Mouse (Mus musculus) lung, embryonic 16.5 days (tissue): ENCODE results near the gene BC107364. TPM values are rescaled to one million over a fixed set of nuclear protein-coding genes. Genes with fewer than 3 reads are reported as not detected.
A peak's percentile ranks its signal among the peaks of the same experiment; 100 is the strongest.
"Not testable (repeated sequence)": the region's sequence is repeated elsewhere in the genome, so short reads cannot be mapped to it uniquely, and the experiment has no call there.

Experiments used
- ATAC-seq: fragments of 200-750 bp; cut with Nextera tagmentation; 2 replicates; pipeline ENCODE4 v1.8.0; 2017; ENCODE audit warnings: low read depth, mild to moderate bottlenecking, moderate library complexity
- H3K27ac ChIP-seq: fragments of 300-500 bp; sonication (generic); 2 replicates; pipeline ENCODE4 v1.5.1; 2014; ENCODE audit warnings: mild to moderate bottlenecking, control low read depth, low read length
- H3K27me3 ChIP-seq: fragments of 300-500 bp; sonication (generic); 2 replicates; pipeline ENCODE4 v1.6.1; 2014; ENCODE audit warnings: low read depth, low read length, mixed read lengths; ENCODE audit not compliant: control insufficient read depth, insufficient read depth
- H3K36me3 ChIP-seq: fragments of 300-500 bp; sonication (generic); 2 replicates; pipeline ENCODE4 v1.6.1; 2014; ENCODE audit warnings: low read length; ENCODE audit not compliant: control insufficient read depth, insufficient read depth
- H3K4me1 ChIP-seq: fragments of 300-500 bp; sonication (generic); replicated peaks from 2 replicates; pipeline ENCODE4 v1.6.1; 2014; ENCODE audit warnings: low read length, mixed read lengths; ENCODE audit not compliant: control insufficient read depth, insufficient read depth
- H3K4me2 ChIP-seq: fragments of 300-500 bp; sonication (generic); 2 replicates; pipeline ENCODE4 v1.6.1; 2014; ENCODE audit warnings: low read depth, low read length, control low read depth
- H3K4me3 ChIP-seq: fragments of 300-500 bp; sonication (generic); 2 replicates; pipeline ENCODE4 v1.5.1; 2014; ENCODE audit warnings: mild to moderate bottlenecking, low read length, control low read depth
- H3K9ac ChIP-seq: fragments of 300-500 bp; sonication (generic); 2 replicates; pipeline ENCODE4 v1.6.1; 2014; ENCODE audit warnings: low read length, control low read depth
- H3K9me3 ChIP-seq: fragments of 300-500 bp; sonication (generic); 2 replicates; pipeline ENCODE4 v1.6.1; 2016; ENCODE audit warnings: low read length; ENCODE audit not compliant: control insufficient read depth
- WGBS: fragments of 180-500 bp; shearing (Covaris S2); extraction: QIAGEN DNeasy Blood & Tissue Kit; methylation state at CpG from one replicate; pipeline ENCODE4 v1.1.7; 2014; 5-methylcytosine and 5-hydroxymethylcytosine counted together
- polyA plus RNA-seq: library from polyadenylated mRNA; unstranded; fragments of >200 nt; fragmentation: Nextera tagmentation; extraction: Ambion mirVana; gene quantifications from 2 replicates; pipeline ENCODE4 v1.2.1, GENCODE M21; 2015

The BC107364 gene
- polyA plus RNA-seq, 1 experiment from 2014 or later, result 0.30 TPM

GRCm38 (mm10) chr3:96496216-96496615 is 44.1 kb upstream of the BC107364 start:
- Histone ChIP-seq H3K4me3 (no peak overlapping the region), H3K9me3 (no peaks in the 10 kb centered on the region), H3K36me3 (no peaks in the 10 kb centered on the region), H3K9ac (no peak overlapping the region), H3K27me3 (no peaks in the 10 kb centered on the region), H3K4me2 (no peak overlapping the region), H3K4me1 (peaks cover 5% of the 10 kb centered on the region; the same call in 1 of the 2 replicates), H3K27ac (no peak overlapping the region)
- no peak for ATAC-seq
- 70% methylated on average over 7 of the region's 7 CpGs for WGBS

DNA sequence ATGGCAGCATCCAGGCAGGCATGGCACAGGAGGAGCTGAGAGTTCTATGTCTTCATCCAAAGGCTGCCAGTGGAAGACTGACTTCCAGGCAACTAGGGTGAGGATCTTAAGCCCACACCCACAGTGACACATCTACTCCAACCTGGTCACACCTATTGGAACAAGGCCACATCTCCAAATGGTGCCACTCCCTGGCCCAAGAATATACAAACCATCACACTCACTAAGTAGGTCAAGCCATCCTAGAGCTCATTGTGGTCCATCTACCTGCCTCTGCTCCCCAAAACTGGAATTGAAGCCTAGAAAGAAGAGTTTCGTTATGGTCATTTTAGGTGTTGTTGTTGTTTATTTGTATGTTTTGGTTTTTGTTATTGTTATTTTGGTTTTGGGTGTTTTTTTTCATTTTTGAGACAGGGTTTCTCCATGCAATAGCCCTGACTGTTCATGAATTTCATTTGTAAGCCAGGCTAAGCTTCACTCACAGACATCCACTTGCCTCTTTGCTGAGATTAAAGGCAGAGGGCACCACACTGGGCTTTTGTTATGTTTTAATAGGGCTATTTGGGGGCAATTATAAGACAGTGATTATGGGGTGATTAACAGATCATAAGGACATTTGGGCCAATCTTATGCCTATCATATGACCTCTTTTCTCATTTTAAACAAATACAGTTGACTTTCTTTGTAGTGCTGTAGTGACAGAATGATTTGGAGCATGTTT is 43.5 kb upstream of the BC107364 start:
- Histone ChIP-seq H3K4me3 (no peak overlapping the region), H3K9me3 (no peaks in the 10 kb centered on the region), H3K4me2 (no peak overlapping the region), H3K36me3 (no peaks in the 10 kb centered on the region), H3K27ac (no peak overlapping the region), H3K9ac (no peak overlapping the region), H3K4me1 (peaks cover 5% of the 10 kb centered on the region; the same call in 1 of the 2 replicates), H3K27me3 (no peaks in the 10 kb centered on the region)
- 97% methylated on average over 1 of the region's 1 CpGs for WGBS
- no peak for ATAC-seq

DNA sequence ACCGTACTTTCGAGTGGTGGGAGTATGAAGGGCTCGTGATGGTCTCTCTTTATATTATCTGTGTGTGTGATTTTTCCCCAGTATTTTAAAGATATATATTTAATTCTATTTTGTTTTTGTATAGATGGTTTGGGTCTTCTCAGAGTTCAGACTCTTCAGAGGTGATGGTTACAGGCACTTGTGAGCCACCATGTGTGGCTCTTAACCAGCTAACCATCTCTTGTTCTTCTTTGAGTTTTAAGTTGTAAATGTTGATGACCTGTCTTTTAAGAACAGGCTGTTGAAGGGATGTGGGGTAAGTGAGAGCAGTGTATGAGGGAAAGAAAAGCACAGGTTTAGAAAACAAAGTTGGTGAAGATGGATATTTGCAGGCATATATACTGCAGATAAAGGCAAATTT is 42.8 kb upstream of the BC107364 start:
- Histone ChIP-seq H3K36me3 (no peaks in the 10 kb centered on the region), H3K27me3 (no peaks in the 10 kb centered on the region), H3K4me2 (no peak overlapping the region), H3K4me3 (no peak overlapping the region), H3K9ac (no peak overlapping the region), H3K27ac (no peak overlapping the region), H3K9me3 (no peaks in the 10 kb centered on the region), H3K4me1 (peaks cover 5% of the 10 kb centered on the region; the same call in 1 of the 2 replicates)
- 93% methylated on average over 3 of the region's 3 CpGs for WGBS
- ATAC-seq, result no peak

GRCm38 (mm10) chr3:96494456-96494855 is 42.4 kb upstream of the BC107364 start:
- not testable (repeated sequence) for H3K27me3 ChIP-seq, H3K4me3 ChIP-seq, H3K9me3 ChIP-seq, H3K4me1 ChIP-seq, H3K27ac ChIP-seq, H3K36me3 ChIP-seq, H3K9ac ChIP-seq, H3K4me2 ChIP-seq, ATAC-seq
- 97% methylated on average over 5 of the region's 11 CpGs for WGBS

DNA sequence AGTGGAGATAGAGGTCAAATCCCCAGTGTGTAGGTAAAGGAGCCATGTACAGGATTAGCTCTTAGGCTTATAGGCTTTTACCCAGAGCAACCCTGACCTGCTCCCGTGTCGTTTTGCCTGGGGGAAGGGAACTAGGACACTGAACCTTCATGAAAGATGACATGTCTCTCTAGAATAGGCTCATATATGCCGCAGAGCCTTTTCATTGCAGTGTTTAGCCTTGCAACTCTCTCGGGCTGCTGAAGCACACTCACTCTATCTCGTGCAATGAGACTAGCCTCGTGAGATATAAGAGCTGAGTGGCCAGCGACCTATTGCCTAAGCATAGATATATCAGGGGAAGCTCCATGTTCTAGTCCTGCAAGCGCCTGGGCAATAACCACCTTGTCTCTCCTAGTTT is 37.5 kb upstream of the BC107364 start:
- H3K4me3 ChIP-seq, H3K4me2 ChIP-seq, H3K36me3 ChIP-seq, H3K9ac ChIP-seq, ATAC-seq, H3K27me3 ChIP-seq, H3K4me1 ChIP-seq, H3K9me3 ChIP-seq: not testable (repeated sequence)
- 50% methylated on average over 5 of the region's 8 CpGs for WGBS
- H3K27ac ChIP-seq, result peak overlapping the region; percentile 69

DNA sequence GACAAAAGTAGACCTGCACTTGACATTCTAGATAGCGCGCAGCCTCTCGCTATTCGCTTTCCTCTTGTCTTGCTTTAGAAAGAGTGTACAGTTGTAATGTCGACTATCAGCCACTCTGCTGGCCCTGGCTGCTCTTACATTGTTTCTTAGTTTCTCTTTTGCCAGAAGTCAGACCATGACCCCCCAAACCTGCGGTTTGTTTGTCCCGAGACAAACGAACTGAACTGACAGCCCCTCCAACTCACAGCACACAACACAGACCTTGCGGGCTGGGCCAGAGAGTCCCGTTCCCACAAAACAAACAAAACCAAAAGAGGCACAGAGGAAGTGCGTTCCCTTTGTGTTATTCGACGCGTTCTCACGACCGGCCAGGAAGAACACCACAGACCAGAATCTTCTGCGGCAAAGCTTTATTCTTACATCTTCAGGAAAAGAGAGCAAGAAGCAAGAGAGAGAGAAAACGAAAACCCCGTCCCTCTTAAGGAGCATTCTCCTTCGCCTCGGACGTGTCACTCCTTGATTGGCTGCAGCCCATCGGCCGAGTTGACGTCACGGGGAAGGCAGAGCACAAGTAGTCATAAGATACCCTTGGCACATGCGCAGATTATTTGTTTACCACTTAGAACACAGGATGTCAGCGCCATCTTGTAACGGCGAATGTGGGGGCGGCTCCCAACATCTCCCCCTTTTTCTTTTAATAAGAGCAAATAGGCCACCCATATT is 37.0 kb upstream of the BC107364 start:
- H3K4me1 ChIP-seq, H3K36me3 ChIP-seq, H3K4me3 ChIP-seq, H3K4me2 ChIP-seq, H3K9ac ChIP-seq, H3K9me3 ChIP-seq, H3K27me3 ChIP-seq: not testable (repeated sequence)
- WGBS, result 0% methylated on average over 8 of the region's 31 CpGs
- ATAC-seq, result peak; percentile 70
- H3K27ac ChIP-seq, result 0 out of 2 replicates have a peak overlapping the region, but pooled peaks have one; percentile 69

DNA sequence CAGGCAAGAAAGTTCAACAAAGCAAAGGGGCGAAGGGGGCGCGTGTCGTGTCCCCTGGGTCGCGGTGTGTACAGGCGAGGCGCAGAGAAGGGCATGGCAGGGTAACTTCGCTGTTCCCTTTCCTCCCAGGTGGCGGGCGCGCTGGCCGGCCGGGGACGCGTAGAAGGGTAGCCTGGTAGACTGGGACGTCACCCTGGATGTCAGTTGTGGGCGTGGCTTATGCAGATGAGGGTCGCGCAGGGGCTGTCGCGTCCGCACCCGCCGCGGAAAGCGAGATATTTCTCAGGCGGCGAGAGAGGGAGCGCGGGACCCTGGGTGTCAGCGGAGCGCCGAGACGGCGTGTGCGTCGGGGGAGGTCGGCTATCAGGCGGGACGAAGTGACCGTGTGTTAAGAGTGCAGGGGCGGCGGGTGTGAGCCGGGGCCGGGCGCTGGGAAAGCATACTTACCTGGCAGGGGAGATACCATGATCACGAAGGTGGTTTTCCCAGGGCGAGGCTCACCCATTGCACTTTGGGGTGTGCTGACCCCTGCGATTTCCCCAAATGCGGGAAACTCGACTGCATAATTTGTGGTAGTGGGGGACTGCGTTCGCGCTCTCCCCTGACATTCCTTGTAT is 36.3 kb upstream of the BC107364 start:
- WGBS, result no CpG with 5 or more reads among the region's 55 CpGs
- peak; percentile 85 for ATAC-seq
- H3K4me2 ChIP-seq, result peak overlapping the region; percentile 56
- not testable (repeated sequence) for H3K27me3 ChIP-seq, H3K4me1 ChIP-seq, H3K9me3 ChIP-seq, H3K36me3 ChIP-seq
- H3K9ac ChIP-seq, result peak overlapping the region; percentile 46
- peak overlapping the region; percentile 89 for H3K27ac ChIP-seq
- peak overlapping the region; percentile 37 for H3K4me3 ChIP-seq

DNA sequence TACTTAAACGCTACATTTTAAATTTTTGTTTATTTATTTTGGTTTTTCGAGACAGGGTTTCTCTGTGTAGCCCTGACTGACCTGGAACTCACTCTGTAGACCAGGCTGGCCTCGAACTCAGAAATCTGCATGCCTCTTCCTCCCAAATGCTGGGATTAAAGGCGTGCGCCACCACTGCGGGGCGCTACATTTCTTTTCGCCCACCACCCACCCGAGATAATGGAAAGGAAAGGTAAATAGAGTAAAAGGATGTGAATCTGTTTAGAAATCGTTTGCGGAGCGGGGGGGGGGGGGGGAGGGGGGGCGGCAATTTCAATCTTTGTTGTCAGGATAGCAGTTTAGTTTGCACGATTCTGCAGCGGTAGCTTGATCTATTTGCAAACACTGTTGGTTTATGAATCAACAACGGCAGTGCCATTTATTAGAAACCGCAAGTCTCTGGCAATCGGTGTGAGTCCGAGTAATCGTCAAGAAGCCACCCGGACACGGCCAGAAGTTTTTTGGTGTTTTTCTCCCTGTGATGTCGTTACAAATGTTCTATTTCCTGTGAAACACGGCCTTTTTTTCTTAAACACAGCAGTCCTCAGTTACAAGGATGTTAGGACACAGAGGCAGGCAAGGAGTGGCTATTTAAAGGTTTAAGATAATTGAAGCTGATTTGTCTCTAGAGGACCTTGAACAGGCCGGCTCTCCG is 35.6 kb upstream of the BC107364 start:
- Histone ChIP-seq H3K27ac (peak overlapping the region; percentile 89), H3K27me3 (no peaks in the 10 kb centered on the region), H3K4me3 (peak overlapping the region; percentile 37), H3K9ac (peak overlapping the region; percentile 46), H3K4me1 (peaks cover 8% of the 10 kb centered on the region; the same call in 1 of the 2 replicates), H3K4me2 (peak overlapping the region; percentile 56), H3K36me3 (no peaks in the 10 kb centered on the region), H3K9me3 (no peaks in the 10 kb centered on the region)
- WGBS, result 3% methylated on average over 23 of the region's 26 CpGs
- ATAC-seq, result no peak
